Mouse (Mus musculus) heart, embryonic 11.5 days (tissue): ENCODE results near the gene Ears2. TPM values are rescaled to one million over a fixed set of nuclear protein-coding genes. Genes with fewer than 3 reads are reported as not detected.

Experiments
- ATAC-seq: fragments of 200-750 bp; cut with Nextera tagmentation; replicated peaks from 2 replicates; pipeline ENCODE4 v1.8.0; 2017; ENCODE audit warnings: moderate library complexity; ENCODE audit not compliant: insufficient number of reproducible peaks, low FRiP score, low TSS enrichment
- H3K27ac ChIP-seq: fragments of 300-500 bp; sonication (generic); 2 replicates; pipeline ENCODE4 v1.5.1; 2014; ENCODE audit warnings: mild to moderate bottlenecking, low read depth, low read length
- H3K27me3 ChIP-seq: fragments of 300-500 bp; sonication (generic); 2 replicates; pipeline ENCODE4 v1.6.1; 2014; ENCODE audit warnings: mild to moderate bottlenecking, low read length, mixed read lengths; ENCODE audit not compliant: control insufficient read depth, insufficient read depth
- H3K36me3 ChIP-seq: fragments of 300-500 bp; sonication (generic); 2 replicates; pipeline ENCODE4 v1.6.1; 2014; ENCODE audit warnings: mild to moderate bottlenecking, low read length, moderate library complexity, mixed read lengths; ENCODE audit not compliant: control insufficient read depth, insufficient read depth
- H3K4me1 ChIP-seq: fragments of 300-500 bp; sonication (generic); 2 replicates; pipeline ENCODE4 v1.6.1; 2014; ENCODE audit warnings: low read length; ENCODE audit not compliant: control insufficient read depth, insufficient read depth
- H3K4me2 ChIP-seq: fragments of 300-500 bp; sonication (generic); 2 replicates; pipeline ENCODE4 v1.6.1; 2014; ENCODE audit warnings: mild to moderate bottlenecking, moderate library complexity
- H3K4me3 ChIP-seq: fragments of 300-500 bp; sonication (generic); 2 replicates; pipeline ENCODE4 v1.5.1; 2014; ENCODE audit warnings: low read depth, low read length
- H3K9ac ChIP-seq: fragments of 300-500 bp; sonication (generic); 2 replicates; pipeline ENCODE4 v1.6.1; 2014; ENCODE audit warnings: mild to moderate bottlenecking, low read depth, low read length, moderate library complexity
- H3K9me3 ChIP-seq: fragments of 300-500 bp; sonication (generic); replicated peaks from 2 replicates; pipeline ENCODE4 v1.6.1; 2016; ENCODE audit warnings: low read length; ENCODE audit not compliant: control insufficient read depth
- WGBS: fragments of 180-500 bp; shearing (Covaris S2); extraction: QIAGEN DNeasy Blood & Tissue Kit; methylation state at CpG from one replicate; pipeline ENCODE4 v1.1.7; 2014; ENCODE audit not compliant: insufficient replicate concordance; 5-methylcytosine and 5-hydroxymethylcytosine counted together
- polyA plus RNA-seq: library from polyadenylated mRNA; unstranded; fragments of >200 nt; fragmentation: Nextera tagmentation; extraction: Ambion mirVana; gene quantifications from 2 replicates; pipeline ENCODE4 v1.2.1, GENCODE M21; 2014

Ears2 gene
- polyA plus RNA-seq, 1 experiment from 2014 or later: 21.4 TPM

DNA sequence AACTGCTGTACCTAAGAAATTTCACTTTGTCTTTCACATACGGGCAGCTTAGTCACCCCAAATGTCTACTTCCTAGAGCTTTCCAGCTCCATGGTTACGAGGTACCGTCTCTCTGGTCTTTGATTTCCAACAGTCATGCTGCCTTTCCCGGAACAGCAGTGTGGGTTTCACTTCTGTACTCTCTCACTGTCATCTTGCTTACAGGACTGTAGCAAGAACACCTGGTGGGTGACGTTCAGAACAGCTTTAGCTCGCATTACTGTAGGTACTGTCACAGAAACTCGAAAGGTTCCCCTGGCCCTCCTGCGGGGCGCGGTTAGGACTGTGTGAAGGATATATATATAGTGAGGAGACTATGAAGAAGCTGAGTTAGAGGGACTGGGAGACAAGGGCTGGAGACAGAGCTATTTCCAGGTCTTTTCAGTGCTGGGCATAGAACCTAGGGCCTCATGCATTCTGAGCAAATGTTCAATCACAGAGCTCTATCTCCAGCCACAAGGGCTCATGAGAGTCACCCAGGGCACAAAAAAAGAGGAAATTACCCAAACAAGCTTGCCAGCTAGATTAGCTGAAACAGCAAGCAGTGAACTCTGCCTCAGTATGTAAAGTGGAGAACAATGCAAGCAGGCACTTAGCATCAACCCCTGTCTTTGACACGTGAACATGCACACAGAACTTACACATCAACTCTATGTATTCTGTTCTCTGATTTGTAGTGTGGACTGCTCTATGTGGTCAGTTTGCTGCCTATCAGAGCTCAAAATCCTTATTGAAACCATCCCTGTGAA, 20.3 kb upstream of the Ears2 start:
- Histone ChIP-seq H3K36me3 (peaks cover 45% of the 10 kb centered on the region), H3K9me3 (no peaks in the 10 kb centered on the region)
- 93% methylated on average over 11 of the region's 11 CpGs for WGBS

DNA sequence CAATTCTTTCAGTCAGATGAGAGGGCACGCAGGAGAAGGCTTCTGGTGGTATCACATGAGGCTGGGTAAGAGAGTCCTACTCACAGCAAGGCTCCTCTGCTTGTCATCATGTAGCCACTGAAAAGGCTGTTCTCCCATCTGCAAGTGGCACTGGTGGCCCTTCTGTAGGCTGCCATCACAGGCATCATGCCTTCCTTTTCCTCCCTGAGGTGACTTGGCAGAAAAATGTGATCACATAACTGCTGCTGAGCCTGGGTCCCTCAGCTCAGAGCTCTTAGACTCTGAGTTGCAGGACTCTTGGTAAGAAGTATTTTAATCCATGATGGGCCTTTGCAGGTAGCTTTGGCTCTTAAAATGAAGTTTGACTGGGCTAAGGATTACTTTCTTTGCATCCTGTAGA, 14.0 kb upstream of the Ears2 start:
- Histone ChIP-seq H3K27me3 (no peaks in the 10 kb centered on the region), H3K4me2 (no peak overlapping the region), H3K9ac (no peak overlapping the region), H3K27ac (no peak overlapping the region), H3K4me1 (no peaks in the 10 kb centered on the region), H3K36me3 (peaks cover 29% of the 10 kb centered on the region), H3K4me3 (no peak overlapping the region), H3K9me3 (no peaks in the 10 kb centered on the region)
- 91% methylated on average over 1 of the region's 1 CpGs for WGBS
- no peak for ATAC-seq

More for the DNA sequence above, 20.3 kb upstream of the Ears2 start:
- Histone ChIP-seq H3K4me2 (no peak overlapping the region), H3K4me1 (no peaks in the 10 kb centered on the region), H3K9ac (no peak overlapping the region), H3K27me3 (no peaks in the 10 kb centered on the region), H3K27ac (no peak overlapping the region), H3K4me3 (no peak overlapping the region)
- no peak for ATAC-seq

DNA sequence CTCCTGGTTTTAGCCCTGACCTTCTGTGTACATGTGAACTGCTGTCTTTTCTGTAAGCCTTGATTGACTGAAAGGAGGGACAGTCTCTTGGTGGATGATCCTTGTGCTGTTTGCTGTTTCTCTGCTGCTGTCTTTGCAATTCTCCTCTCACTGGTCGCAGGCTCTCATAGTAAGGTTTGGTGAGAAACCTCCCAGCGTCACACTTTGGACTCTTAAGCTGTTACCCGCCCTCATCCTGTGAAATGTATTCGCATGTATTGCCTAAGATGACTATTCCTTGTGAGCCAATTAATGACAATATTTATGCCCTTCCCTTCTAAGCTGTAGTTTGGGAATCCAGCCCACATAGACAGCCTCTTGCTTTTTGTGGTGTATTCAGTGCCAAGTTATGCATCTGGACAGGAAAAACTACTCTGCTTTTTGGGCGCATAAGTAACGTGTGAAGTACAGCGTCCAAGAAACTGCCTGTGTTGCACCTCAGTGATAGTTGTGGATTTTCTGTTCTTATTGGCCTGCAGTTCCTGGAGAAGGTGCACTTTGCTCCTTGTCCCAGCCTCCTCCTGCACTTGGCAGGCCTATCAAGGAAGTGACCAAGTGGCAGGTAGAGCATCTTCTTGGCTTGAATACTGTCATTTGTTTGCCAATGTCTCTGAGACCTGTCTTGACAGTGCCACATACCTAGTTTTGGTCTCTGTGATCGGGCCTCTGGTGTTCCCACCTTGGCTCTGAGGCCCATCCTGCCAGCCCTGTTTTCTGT, 12.9 kb upstream of the Ears2 start:
- H3K27me3 ChIP-seq: no peaks in the 10 kb centered on the region
- H3K36me3 ChIP-seq: peaks cover 34% of the 10 kb centered on the region
- H3K9ac ChIP-seq: no peak overlapping the region
- ATAC-seq: no peak
- H3K4me3 ChIP-seq: no peak overlapping the region
- H3K4me1 ChIP-seq: no peaks in the 10 kb centered on the region
- 90% methylated on average over 8 of the region's 8 CpGs for WGBS
- H3K9me3 ChIP-seq: no peaks in the 10 kb centered on the region
- H3K27ac ChIP-seq: no peak overlapping the region
- no peak overlapping the region for H3K4me2 ChIP-seq

DNA sequence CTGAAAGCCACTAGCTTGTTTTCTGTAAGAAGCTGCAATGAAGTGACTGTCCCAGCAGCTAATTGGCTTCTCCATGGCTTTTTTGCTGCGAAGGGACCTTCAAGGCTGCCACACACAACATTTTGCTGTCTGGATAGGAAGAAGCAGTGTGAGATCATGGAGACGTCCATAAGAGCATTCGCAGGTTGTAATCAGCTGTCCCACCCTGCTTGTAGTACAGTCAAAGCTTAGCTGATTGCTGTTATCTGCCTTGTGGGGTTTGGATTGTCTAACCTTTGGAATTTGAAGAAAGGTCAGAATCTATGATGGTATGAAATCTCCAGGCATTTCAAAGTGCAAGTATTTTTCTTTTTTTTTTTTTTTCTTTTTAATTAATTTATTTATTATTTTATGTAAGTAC, 7.3 kb upstream of the Ears2 start:
- ATAC-seq: no peak
- 76% methylated on average over 3 of the region's 3 CpGs for WGBS

DNA sequence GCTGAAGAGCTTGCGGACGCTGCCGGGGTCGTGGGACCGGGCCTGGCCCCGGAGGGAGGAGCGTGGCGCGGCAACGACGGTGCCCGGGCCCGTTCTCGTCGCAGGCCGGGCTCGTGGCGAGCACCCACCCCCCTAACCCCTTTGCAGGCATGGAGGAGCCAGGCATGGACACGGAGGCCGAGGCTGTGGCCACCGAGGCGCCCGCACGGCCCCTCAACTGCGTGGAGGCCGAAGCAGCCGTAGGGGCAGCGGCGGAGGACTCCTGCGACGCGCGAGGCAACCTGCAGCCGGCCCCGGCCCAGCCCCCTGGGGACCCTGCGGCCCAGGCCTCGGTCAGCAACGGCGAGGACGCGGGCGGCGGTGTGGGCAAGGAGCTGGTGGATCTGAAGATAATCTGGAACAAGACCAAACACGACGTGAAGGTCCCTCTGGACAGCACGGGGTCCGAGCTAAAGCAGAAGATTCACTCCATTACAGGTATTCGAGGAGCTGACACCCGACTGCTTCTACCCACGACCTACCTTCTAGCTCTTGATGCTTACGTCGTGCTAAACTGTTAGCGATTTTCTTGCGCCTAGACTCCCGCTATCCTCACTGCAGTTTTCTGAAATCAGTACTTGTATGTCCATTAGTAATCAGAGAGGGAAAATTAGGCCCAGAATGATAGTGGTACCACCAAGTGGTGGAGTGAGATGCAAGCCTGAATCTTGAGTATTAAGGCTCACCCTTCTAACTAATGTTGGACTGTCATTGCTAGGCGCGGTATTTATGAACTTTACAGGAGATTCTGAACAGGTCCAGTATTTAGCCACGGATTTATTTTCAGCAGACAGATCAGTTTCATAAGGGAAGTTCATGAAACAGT, 686 bp upstream of the Ears2 start:
- Histone ChIP-seq H3K9me3 (no peaks in the 10 kb centered on the region), H3K4me3 (peak overlapping the region; percentile 94), H3K27me3 (no peaks in the 10 kb centered on the region), H3K4me2 (peak overlapping the region; percentile 74), H3K36me3 (peaks cover 13% of the 10 kb centered on the region), H3K9ac (peak overlapping the region; percentile 94), H3K4me1 (peaks cover 13% of the 10 kb centered on the region), H3K27ac (peak overlapping the region; percentile 94)
- 1% methylated on average over 58 of the region's 58 CpGs for WGBS
- no peak for ATAC-seq

More for the DNA sequence above, 7.3 kb upstream of the Ears2 start:
- H3K9ac ChIP-seq: no peak overlapping the region
- H3K36me3 ChIP-seq: peaks cover 41% of the 10 kb centered on the region
- no peak overlapping the region for H3K4me2 ChIP-seq
- no peak overlapping the region for H3K27ac ChIP-seq
- H3K27me3 ChIP-seq: no peaks in the 10 kb centered on the region
- H3K4me3 ChIP-seq: no peak overlapping the region
- H3K4me1 ChIP-seq: no peaks in the 10 kb centered on the region
- no peaks in the 10 kb centered on the region for H3K9me3 ChIP-seq

DNA sequence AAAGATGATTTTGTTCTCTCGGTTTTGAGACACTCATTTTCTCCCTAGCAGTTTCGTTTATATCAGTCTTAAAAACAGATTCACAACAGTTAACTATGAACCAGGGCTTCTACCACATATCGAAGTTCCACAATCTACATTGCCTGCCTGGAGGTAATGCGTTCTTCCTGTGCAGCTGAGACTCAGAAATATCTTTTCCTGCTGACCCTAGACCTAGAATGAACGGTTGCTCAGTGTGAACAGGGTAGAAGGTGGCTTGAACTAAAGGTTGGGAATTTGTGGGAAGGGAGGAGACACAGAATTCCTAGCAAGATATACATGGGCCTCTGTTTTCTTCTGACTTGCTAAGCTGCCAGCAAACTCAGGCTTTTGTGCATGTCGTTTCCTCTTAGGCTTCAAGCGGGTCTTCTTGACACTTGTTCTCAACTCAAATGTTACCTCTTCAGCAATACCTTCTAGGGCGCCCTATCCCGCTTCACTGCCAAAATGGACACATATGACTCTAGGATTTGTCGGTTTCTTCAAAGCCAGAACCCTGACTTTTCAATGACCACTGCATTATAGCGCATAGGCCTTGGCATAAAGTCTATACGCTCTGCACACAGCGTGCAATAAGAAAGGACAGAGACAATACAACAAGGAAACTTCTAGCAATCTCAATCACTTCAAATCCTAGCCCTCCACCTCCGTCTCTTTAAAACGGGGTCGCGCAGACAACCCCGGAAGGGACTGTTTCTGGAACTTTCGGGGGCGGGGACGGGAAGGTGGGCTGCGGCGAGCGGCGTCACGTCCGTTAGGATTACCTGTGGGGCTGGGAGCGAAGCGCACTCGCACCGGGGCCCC, 740 bp downstream of the Ears2 start:
- peak; percentile 46 for ATAC-seq
- Histone ChIP-seq H3K36me3 (peaks cover 6% of the 10 kb centered on the region), H3K4me3 (peak overlapping the region; percentile 94), H3K9ac (peak overlapping the region; percentile 94), H3K27me3 (no peaks in the 10 kb centered on the region), H3K9me3 (no peaks in the 10 kb centered on the region), H3K4me2 (peak overlapping the region; percentile 74), H3K27ac (peak overlapping the region; percentile 94), H3K4me1 (peaks cover 13% of the 10 kb centered on the region)
- WGBS: 16% methylated on average over 31 of the region's 31 CpGs

DNA sequence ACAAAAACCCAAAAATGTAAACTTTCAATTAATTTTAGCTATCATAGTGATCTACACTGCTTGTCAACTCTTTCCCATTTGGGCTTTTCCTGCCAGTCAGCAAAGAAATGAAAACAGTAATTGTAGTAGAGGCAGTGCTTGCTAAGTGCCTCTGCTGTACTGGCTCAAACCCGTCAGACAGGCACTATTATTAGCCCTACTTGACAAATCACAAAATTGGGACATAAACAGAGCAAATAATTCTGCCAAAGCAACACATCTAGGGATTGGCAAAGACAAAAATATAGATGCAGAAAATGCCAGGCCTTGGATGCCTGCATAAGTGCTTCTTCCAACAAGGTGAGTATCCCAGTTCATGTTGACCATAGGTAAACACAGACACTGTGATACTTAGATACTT, 1.4 kb downstream of the Ears2 start:
- H3K4me3 ChIP-seq: peak overlapping the region; percentile 6
- 0 out of 2 replicates have a peak overlapping the region, but pooled peaks have one; percentile 31 for H3K9ac ChIP-seq
- peak overlapping the region; percentile 74 for H3K4me2 ChIP-seq
- 50% methylated on average over 1 of the region's 1 CpGs for WGBS
- no peaks in the 10 kb centered on the region for H3K27me3 ChIP-seq
- H3K4me1 ChIP-seq: peaks cover 13% of the 10 kb centered on the region
- no peak for ATAC-seq
- peak overlapping the region; percentile 37 for H3K27ac ChIP-seq
- peaks cover 6% of the 10 kb centered on the region for H3K36me3 ChIP-seq
- H3K9me3 ChIP-seq: no peaks in the 10 kb centered on the region
